Mouse (Mus musculus): ENCODE measurements at regions not wholly inside any gene's neighbourhood (a gene's known extent, or its start where the extent isn't known, plus 50 kb on each side); places are given as distances from the start of the nearest gene placed in this dataset.
"Not testable (repeated sequence)": the region's sequence is repeated elsewhere in the genome, so short reads cannot be mapped to it uniquely, and the experiment has no call there.

- no peaks in the 10 kb centered on the region for H3K4me1 ChIP-seq (ENCODE audit: control insufficient read depth, insufficient read depth, low read length)
- 73% methylated on average over 5 of the region's 5 CpGs for WGBS
- H3K4me3 ChIP-seq (replicated peaks; ENCODE audit: extremely low read depth, low read depth, low read length), result no peak overlapping the region
- TF ChIP-seq CTCF (IDR thresholded peaks at IDR 0.05; ENCODE audit: insufficient read depth, low read length) (no peak), POLR2A (IDR thresholded peaks at IDR 0.05; ENCODE audit: borderline replicate concordance, extremely low read depth, low read depth, low read length) (no peak)
- no peak for DNase-seq
These were observed 114.2 kb upstream of the Syt13 start for GRCm38 (mm10) chr2:92800667-92801066.

DNA sequence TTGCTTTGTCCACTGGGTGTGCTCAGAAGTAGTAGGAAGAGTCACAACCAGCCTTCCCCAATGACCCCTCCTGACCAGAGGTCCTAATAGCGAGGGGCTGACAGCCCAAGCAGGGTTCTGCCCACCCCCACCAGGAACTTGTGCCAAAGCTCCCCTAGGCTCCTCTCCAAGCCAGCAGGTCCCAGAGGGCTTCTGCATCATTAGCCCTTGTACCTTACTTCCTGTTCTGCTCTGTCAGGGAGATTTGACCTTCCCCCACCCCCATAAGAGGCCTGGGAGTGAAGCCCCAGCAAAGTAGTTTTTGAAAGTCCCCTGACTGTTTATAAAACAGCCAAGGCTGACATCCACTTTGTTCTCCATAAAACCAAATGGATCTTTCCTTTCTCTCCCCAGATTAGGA, 110.0 kb upstream of the Syt13 start:
- 88% methylated on average over 1 of the region's 1 CpGs for WGBS
- Histone ChIP-seq H3K4me3 (replicated peaks; ENCODE audit: extremely low read depth, low read depth, low read length) (no peak overlapping the region), H3K4me1 (ENCODE audit: control insufficient read depth, insufficient read depth, low read length) (no peaks in the 10 kb centered on the region)
- DNase-seq, result no peak
- no peak for TF ChIP-seq POLR2A (IDR thresholded peaks at IDR 0.05; ENCODE audit: borderline replicate concordance, extremely low read depth, low read depth, low read length)
- TF ChIP-seq CTCF (IDR thresholded peaks at IDR 0.05; ENCODE audit: insufficient read depth, low read length), result no peak

- no peak for DNase-seq
- TF ChIP-seq CTCF (IDR thresholded peaks at IDR 0.05; ENCODE audit: insufficient read depth, low read length), result no peak
- TF ChIP-seq POLR2A (IDR thresholded peaks at IDR 0.05; ENCODE audit: borderline replicate concordance, extremely low read depth, low read depth, low read length), result no peak
- Histone ChIP-seq H3K4me3 (replicated peaks; ENCODE audit: extremely low read depth, low read depth, low read length) (no peak overlapping the region), H3K4me1 (ENCODE audit: control insufficient read depth, insufficient read depth, low read length) (no peaks in the 10 kb centered on the region)
- 37% methylated on average over 4 of the region's 4 CpGs for WGBS
These were observed 109.1 kb upstream of the Syt13 start for GRCm38 (mm10) chr2:92805761-92806160.

- Histone ChIP-seq H3K4me1 (ENCODE audit: control insufficient read depth, insufficient read depth, low read length) (no peaks in the 10 kb centered on the region), H3K4me3 (replicated peaks; ENCODE audit: extremely low read depth, low read depth, low read length) (no peak overlapping the region)
- WGBS, result 39% methylated on average over 6 of the region's 7 CpGs
- no peak for DNase-seq
- TF ChIP-seq CTCF (IDR thresholded peaks at IDR 0.05; ENCODE audit: insufficient read depth, low read length) (no peak), POLR2A (IDR thresholded peaks at IDR 0.05; ENCODE audit: borderline replicate concordance, extremely low read depth, low read depth, low read length) (no peak)
These were observed 108.3 kb upstream of the Syt13 start for GRCm38 (mm10) chr2:92806481-92807195.

- Histone ChIP-seq H3K4me1 (ENCODE audit: control insufficient read depth, insufficient read depth, low read length) (no peaks in the 10 kb centered on the region), H3K4me3 (replicated peaks; ENCODE audit: extremely low read depth, low read depth, low read length) (no peak overlapping the region)
- DNase-seq, result no peak
- TF ChIP-seq POLR2A (IDR thresholded peaks at IDR 0.05; ENCODE audit: borderline replicate concordance, extremely low read depth, low read depth, low read length) (no peak), CTCF (IDR thresholded peaks at IDR 0.05; ENCODE audit: insufficient read depth, low read length) (no peak)
- 12% methylated on average over 8 of the region's 8 CpGs for WGBS
These were observed 107.5 kb upstream of the Syt13 start for GRCm38 (mm10) chr2:92807404-92807803.

- 85% methylated on average over 4 of the region's 4 CpGs for WGBS
- Histone ChIP-seq H3K4me3 (replicated peaks; ENCODE audit: extremely low read depth, low read depth, low read length) (no peak overlapping the region), H3K4me1 (ENCODE audit: control insufficient read depth, insufficient read depth, low read length) (no peaks in the 10 kb centered on the region; the same call in 1 of the 2 replicates)
- no peak for DNase-seq
- no peak for TF ChIP-seq POLR2A (IDR thresholded peaks at IDR 0.05; ENCODE audit: borderline replicate concordance, extremely low read depth, low read depth, low read length)
- no peak for TF ChIP-seq CTCF (IDR thresholded peaks at IDR 0.05; ENCODE audit: insufficient read depth, low read length)
These were observed 106.8 kb upstream of the Syt13 start for GRCm38 (mm10) chr2:92808121-92808520.

DNA sequence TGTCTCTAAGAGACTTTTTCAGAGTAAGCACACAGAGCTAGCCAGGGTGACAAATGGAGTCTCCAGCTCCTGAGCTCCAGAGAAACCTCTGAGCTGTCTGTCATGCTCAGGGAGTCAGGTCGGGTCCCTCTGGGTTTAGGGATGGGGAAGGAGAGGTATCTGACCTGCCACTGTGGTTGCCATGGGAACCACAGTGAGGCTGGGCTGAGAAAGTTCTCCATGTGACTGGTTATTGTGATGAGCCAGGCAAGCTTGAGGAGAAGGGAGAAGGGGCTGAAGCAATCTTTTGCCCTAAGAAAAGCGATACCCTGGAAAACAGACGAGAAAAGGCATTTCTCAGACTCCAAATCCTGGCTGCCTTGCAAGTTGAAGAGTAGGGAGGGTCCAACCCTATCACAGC, 105.7 kb upstream of the Syt13 start:
- Histone ChIP-seq H3K4me1 (ENCODE audit: control insufficient read depth, insufficient read depth, low read length) (no peaks in the 10 kb centered on the region; the same call in 1 of the 2 replicates), H3K4me3 (replicated peaks; ENCODE audit: extremely low read depth, low read depth, low read length) (no peak overlapping the region)
- 56% methylated on average over 3 of the region's 3 CpGs for WGBS
- no peak for TF ChIP-seq CTCF (IDR thresholded peaks at IDR 0.05; ENCODE audit: insufficient read depth, low read length)
- DNase-seq, result no peak

GRCm38 (mm10) chr2:92809681-92810323, 105.1 kb upstream of the Syt13 start:
- 75% methylated on average over 4 of the region's 4 CpGs for WGBS
- TF ChIP-seq POLR2A (IDR thresholded peaks at IDR 0.05; ENCODE audit: borderline replicate concordance, extremely low read depth, low read depth, low read length) (no peak), CTCF (IDR thresholded peaks at IDR 0.05; ENCODE audit: insufficient read depth, low read length) (no peak)
- no peak for DNase-seq
- Histone ChIP-seq H3K4me1 (ENCODE audit: control insufficient read depth, insufficient read depth, low read length) (no peaks in the 10 kb centered on the region; the same call in 1 of the 2 replicates), H3K4me3 (replicated peaks; ENCODE audit: extremely low read depth, low read depth, low read length) (no peak overlapping the region)

- H3K4me3 ChIP-seq (replicated peaks; ENCODE audit: extremely low read depth, low read depth, low read length); H3K4me1 ChIP-seq (ENCODE audit: control insufficient read depth, insufficient read depth, low read length): not testable (repeated sequence)
- WGBS, result 9% methylated on average over 6 of the region's 6 CpGs
- peak; percentile 61 for TF ChIP-seq CTCF (IDR thresholded peaks at IDR 0.05; ENCODE audit: insufficient read depth, low read length)
- DNase-seq, result peak; percentile 33
These were observed 103.9 kb upstream of the Syt13 start for GRCm38 (mm10) chr2:92810956-92811355.

DNA sequence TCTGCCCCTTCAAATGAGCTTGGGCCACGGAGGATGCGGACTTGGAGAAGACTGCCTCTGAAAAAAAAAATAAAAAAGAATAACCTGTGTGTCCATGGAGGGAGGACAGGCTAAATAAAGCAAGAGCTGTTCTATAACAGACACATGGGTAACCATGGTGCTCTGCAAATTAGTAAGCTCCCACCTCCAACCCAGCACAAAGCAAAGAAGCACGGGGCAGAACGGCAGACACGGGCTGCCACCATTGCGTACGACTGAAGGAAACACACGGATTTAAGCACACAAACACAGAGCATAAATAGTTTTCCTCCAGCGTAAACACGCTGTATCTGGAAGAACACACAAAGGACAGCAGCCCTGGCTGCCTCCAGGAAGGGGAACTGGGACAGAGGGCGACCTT, 101.9 kb upstream of the Syt13 start:
- DNase-seq, result no peak
- Histone ChIP-seq H3K4me3 (replicated peaks; ENCODE audit: extremely low read depth, low read depth, low read length) (no peak overlapping the region), H3K4me1 (ENCODE audit: control insufficient read depth, insufficient read depth, low read length) (no peaks in the 10 kb centered on the region; the same call in none of the 2 replicates)
- WGBS, result 37% methylated on average over 11 of the region's 11 CpGs
- TF ChIP-seq CTCF (IDR thresholded peaks at IDR 0.05; ENCODE audit: insufficient read depth, low read length) (no peak), POLR2A (IDR thresholded peaks at IDR 0.05; ENCODE audit: borderline replicate concordance, extremely low read depth, low read depth, low read length) (no peak)

Data from lung, adult 2 months (tissue).